Mouse (Mus musculus) layer of hippocampus, postnatal 14 days (tissue): ENCODE results near the gene Gpcpd1. TPM values are rescaled to one million over a fixed set of nuclear protein-coding genes. Genes with fewer than 3 reads are reported as not detected.

Experiments used
- DNase-seq, 2 experiments: peaks; one replicate each; pipeline ENCODE4 v3.0.0; 2021 to 2022; ENCODE audit warnings: low spot score in 2 of 2, mixed read lengths in 1 of 2
- total RNA-seq, 2 experiments: library from RNA; stranded (reverse); gene quantifications; 2 replicates each; pipeline ENCODE4 v1.2.3; 2021

Gpcpd1 gene
- total RNA-seq, 2 experiments from 2014 or later = 101 to 116 TPM

GRCm38 (mm10) chr2:132518021-132518901 lies 69.3 kb downstream of the Gpcpd1 start:
- DNase-seq = no peak

GRCm38 (mm10) chr2:132517194-132517836 lies 70.2 kb downstream of the Gpcpd1 start:
- DNase-seq = no peak

GRCm38 (mm10) chr2:132516130-132517030 lies 71.1 kb downstream of the Gpcpd1 start:
- peak; percentile 68 to 77 for DNase-seq

- no peak for DNase-seq
These were observed 71.9 kb downstream of the Gpcpd1 start for GRCm38 (mm10) chr2:132515607-132516006.

- no peak for DNase-seq
These were observed 72.5 kb downstream of the Gpcpd1 start for GRCm38 (mm10) chr2:132515076-132515475.

- DNase-seq = peak; percentile 43 to 55
These were observed 73.2 kb downstream of the Gpcpd1 start for GRCm38 (mm10) chr2:132514353-132514752.

GRCm38 (mm10) chr2:132513371-132514181 lies 74.0 kb downstream of the Gpcpd1 start:
- DNase-seq = peak; percentile 45 to 58

- DNase-seq = no peak
These were observed 74.6 kb downstream of the Gpcpd1 start for GRCm38 (mm10) chr2:132512977-132513351.

- DNase-seq = no peak
These were observed 75.2 kb downstream of the Gpcpd1 start for GRCm38 (mm10) chr2:132512051-132512976.

GRCm38 (mm10) chr2:132511011-132511818 lies 76.3 kb downstream of the Gpcpd1 start:
- no peak for DNase-seq

- DNase-seq = no peak
These were observed 77.8 kb downstream of the Gpcpd1 start for GRCm38 (mm10) chr2:132509714-132510113.

- peak in 1 of 2 experiments; percentile 47 for DNase-seq
These were observed 78.3 kb downstream of the Gpcpd1 start for GRCm38 (mm10) chr2:132509261-132509660.

- no peak for DNase-seq
These were observed 80.0 kb downstream of the Gpcpd1 start for GRCm38 (mm10) chr2:132507521-132507920.

- DNase-seq = no peak
These were observed 80.4 kb downstream of the Gpcpd1 start for GRCm38 (mm10) chr2:132507091-132507490.

- DNase-seq = no peak
These were observed 81.7 kb downstream of the Gpcpd1 start for GRCm38 (mm10) chr2:132505828-132506227.

GRCm38 (mm10) chr2:132498344-132498743 lies 89.2 kb downstream of the Gpcpd1 start:
- no peak for DNase-seq

- peak in 1 of 2 experiments; percentile 50 for DNase-seq
These were observed 90.0 kb downstream of the Gpcpd1 start for GRCm38 (mm10) chr2:132497412-132498135.

- DNase-seq = no peak
These were observed 94.3 kb downstream of the Gpcpd1 start for GRCm38 (mm10) chr2:132493184-132493583.
